Mouse (Mus musculus) embryonic fibroblast, embryonic 13.5 days (primary cell): Measurements from ENCODE around the gene Nectin1.

Experiments used
- CTCF ChIP-seq: IDR thresholded peaks from 2 replicates; pipeline ENCODE4 v1.5.1; 2011; ENCODE audit warnings: mild to moderate bottlenecking, control low read depth, low read length, moderate library complexity, borderline replicate concordance; ENCODE audit not compliant: insufficient read depth
- POLR2A ChIP-seq: IDR thresholded peaks from 2 replicates; pipeline ENCODE4 v1.6.1; 2011; ENCODE audit warnings: low read depth, mild to moderate bottlenecking, control low read depth, low read length, moderate library complexity

- TF ChIP-seq CTCF (no peak), POLR2A (no peak)
These were observed 48.9 kb downstream of the Nectin1 start for GRCm38 (mm10) chr9:43792681-43793080.
